27 mouse cellular contexts compared by ENCODE assay signal in genomic region chr9:62060431-62060830, GRCm38 (mm10). TPM values are rescaled to one million over a fixed set of nuclear protein-coding genes. Genes with fewer than 3 reads are reported as not detected.
"Had no signal": no experiment of that assay in that cellular context is flagged by ENCODE, and none has a peak within 500 bp of the region (broad histone marks: within the 10 kb centered on the region; RNA-seq: fewer than 3 reads in every experiment).

No protein-coding gene starts in this region.

- H3K27me3 ChIP-seq: hindbrain, embryonic 12.5 days; intestine, embryonic 15.5 days; limb, embryonic 13.5 days; limb, embryonic 15.5 days; liver, embryonic 12.5 days had no signal

- H3K4me2 ChIP-seq: heart, embryonic 11.5 days; hindbrain, embryonic 12.5 days; hindbrain, embryonic 14.5 days; intestine, embryonic 15.5 days; limb, embryonic 13.5 days; limb, embryonic 15.5 days; liver, embryonic 12.5 days had no signal

- H3K4me3 ChIP-seq: hindbrain, embryonic 10.5 days; hindbrain, embryonic 12.5 days; intestine, embryonic 15.5 days; limb, embryonic 13.5 days; limb, embryonic 15.5 days; liver, embryonic 12.5 days had no signal

- H3K9ac ChIP-seq: hindbrain, embryonic 12.5 days; hindbrain, embryonic 14.5 days; intestine, embryonic 15.5 days; limb, embryonic 13.5 days; limb, embryonic 15.5 days; liver, embryonic 12.5 days; liver, embryonic 14.5 days had no signal

- H3K36me3 ChIP-seq: hindbrain, embryonic 12.5 days; intestine, embryonic 15.5 days; limb, embryonic 15.5 days; liver, embryonic 12.5 days had no signal

- H3K9me3 ChIP-seq: hindbrain, embryonic 10.5 days; hindbrain, embryonic 12.5 days; intestine, embryonic 15.5 days; limb, embryonic 13.5 days; limb, embryonic 15.5 days; liver, embryonic 12.5 days had no signal

- H3K4me1 ChIP-seq: hindbrain, embryonic 10.5 days; hindbrain, embryonic 12.5 days; intestine, embryonic 15.5 days; limb, embryonic 15.5 days; liver, embryonic 12.5 days had no signal

- H3K27ac ChIP-seq: gastrocnemius, adult 2 months; hindbrain, embryonic 10.5 days; hindbrain, embryonic 12.5 days; hindbrain, embryonic 14.5 days; intestine, embryonic 15.5 days; kidney, postnatal 0 days; limb, embryonic 13.5 days; limb, embryonic 15.5 days; liver, embryonic 12.5 days; liver, embryonic 14.5 days had no signal

- ATAC-seq: hindbrain, embryonic 16.5 days; inflammation-experienced regulatory T-cells, adult 6 months; intestine, embryonic 15.5 days; intestine, postnatal 0 days; liver, embryonic 12.5 days had no signal

- DNase-seq: gastrocnemius, adult 2 months; gastrocnemius, postnatal 10 days; gastrocnemius, postnatal 25 days; kidney, adult 18-20 months; kidney, adult 8-10 months; kidney, postnatal 14 days; kidney, postnatal 36 days; layer of hippocampus, adult 9-11 months; layer of hippocampus, postnatal 36 days; left cerebral cortex, postnatal 4 days had no signal

RNA-seq across cellular contexts. Expression of gene Paqr5, which starts 33.8 kb away (rescaled TPM):
- total RNA-seq: gastrocnemius, adult 2 months; gastrocnemius, postnatal 25 days; heart, adult 8-10 months; heart, postnatal 25 days; heart, postnatal 4 days; liver, adult 2 months had no signal
